Mouse (Mus musculus) common myeloid progenitor, adult 5-6 weeks (primary cell): ENCODE data around the gene Gm44596. TPM values are rescaled to one million over a fixed set of nuclear protein-coding genes. Genes with fewer than 3 reads are reported as not detected.

Experiments
- ATAC-seq: replicated peaks from 2 replicates; pipeline ENCODE4 v1.8.0; 2016; ENCODE audit warnings: low read depth, mild to moderate bottlenecking, moderate TSS enrichment, inconsistent platforms; ENCODE audit not compliant: poor library complexity, severe bottlenecking
- total RNA-seq: library from RNA; stranded (forward); fragments of 200-1000, 187-1606 nt; gene quantifications from 2 replicates; pipeline ENCODE4 v1.2.3, GENCODE M21; 2017

Gene Gm44596
- total RNA-seq, 1 experiment from 2014 or later: not detected

DNA sequence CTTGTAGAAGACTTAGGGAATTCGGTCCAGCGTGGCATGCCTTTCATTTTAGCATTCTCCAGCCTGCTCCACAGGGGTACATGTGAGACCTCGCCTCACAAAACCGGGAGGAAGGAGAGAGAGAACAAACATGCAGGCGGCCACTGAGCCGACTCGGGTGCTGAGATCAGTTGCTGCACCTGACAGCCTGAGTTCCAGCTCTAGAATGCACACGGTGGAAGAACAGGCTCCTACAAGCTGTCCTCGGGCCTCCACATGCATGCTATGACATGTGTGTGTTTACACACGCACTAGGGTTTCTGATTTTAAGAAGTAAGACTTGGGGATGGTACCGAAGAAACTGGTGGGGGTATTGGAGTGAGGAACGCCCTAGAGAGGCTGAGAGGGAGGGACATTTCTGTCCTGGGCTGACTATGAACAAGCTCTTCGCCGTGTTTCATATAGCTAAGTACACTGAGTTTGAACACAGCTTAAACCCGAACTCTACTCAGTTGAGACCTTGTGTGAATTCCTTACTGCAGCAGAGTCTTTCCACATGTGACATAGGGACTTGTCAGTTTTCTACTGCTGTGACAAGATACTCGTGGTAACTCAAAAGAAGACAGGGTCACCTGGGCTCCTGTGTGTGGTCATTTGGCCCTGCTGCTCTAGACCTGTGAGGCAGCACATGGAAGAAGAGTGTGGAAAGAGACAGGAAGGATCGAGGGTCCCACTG lies 1.2 kb downstream of the Gm44596 start:
- ATAC-seq: no peak

- peak; percentile 66 for ATAC-seq
Measured at GRCm38 (mm10) chr6:128379636-128380035, 4.3 kb downstream of the Gm44596 start.

GRCm38 (mm10) chr6:128380594-128381167 lies 5.4 kb downstream of the Gm44596 start:
- peak; percentile 54; the same call in 1 of the 2 replicates for ATAC-seq

GRCm38 (mm10) chr6:128381254-128381653 lies 6.0 kb downstream of the Gm44596 start:
- ATAC-seq: peak; percentile 72

DNA sequence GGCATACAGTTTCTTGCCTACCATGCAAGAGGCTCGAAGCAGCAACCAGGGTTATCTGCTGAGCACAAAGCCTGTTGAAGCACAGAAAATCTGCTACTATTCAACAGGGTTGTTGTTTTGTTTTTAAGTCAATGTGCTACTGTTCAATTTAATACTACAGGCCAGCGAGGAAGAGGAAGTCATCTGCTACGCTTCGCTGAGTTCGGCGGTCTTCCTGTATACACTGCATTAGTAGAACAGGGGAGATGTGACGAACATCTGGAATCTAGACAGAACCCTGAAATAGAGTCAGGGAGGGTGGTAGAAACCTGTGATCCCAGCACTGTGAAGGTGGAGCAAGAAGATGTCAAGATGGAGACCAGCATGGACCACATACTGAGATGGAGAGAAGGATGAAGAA lies 8.4 kb downstream of the Gm44596 start:
- ATAC-seq: no peak

GRCm38 (mm10) chr6:128385026-128385425 lies 9.7 kb downstream of the Gm44596 start:
- no peak for ATAC-seq

- no peak for ATAC-seq
Measured at GRCm38 (mm10) chr6:128389185-128389584, 13.9 kb downstream of the Gm44596 start.

DNA sequence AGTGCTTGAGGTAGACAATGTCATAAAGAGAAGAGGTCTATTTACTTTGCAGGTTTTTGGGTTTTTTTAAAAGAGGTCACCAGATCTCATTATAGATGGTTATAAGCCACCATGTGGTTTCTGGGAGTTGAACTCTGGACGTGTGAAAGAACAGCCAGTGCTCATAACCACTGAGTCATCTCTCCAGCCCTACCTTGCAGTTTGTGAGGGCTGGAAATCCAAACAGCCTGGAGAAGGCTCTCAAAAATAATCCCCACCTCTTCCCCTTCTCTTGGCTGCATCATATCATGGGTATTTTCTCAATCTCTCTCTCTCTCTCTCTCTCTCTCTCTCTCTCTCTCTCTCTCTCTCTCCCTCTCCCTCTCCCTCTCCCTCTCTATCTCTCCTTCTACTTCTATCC lies 15.4 kb downstream of the Gm44596 start:
- ATAC-seq: no peak

DNA sequence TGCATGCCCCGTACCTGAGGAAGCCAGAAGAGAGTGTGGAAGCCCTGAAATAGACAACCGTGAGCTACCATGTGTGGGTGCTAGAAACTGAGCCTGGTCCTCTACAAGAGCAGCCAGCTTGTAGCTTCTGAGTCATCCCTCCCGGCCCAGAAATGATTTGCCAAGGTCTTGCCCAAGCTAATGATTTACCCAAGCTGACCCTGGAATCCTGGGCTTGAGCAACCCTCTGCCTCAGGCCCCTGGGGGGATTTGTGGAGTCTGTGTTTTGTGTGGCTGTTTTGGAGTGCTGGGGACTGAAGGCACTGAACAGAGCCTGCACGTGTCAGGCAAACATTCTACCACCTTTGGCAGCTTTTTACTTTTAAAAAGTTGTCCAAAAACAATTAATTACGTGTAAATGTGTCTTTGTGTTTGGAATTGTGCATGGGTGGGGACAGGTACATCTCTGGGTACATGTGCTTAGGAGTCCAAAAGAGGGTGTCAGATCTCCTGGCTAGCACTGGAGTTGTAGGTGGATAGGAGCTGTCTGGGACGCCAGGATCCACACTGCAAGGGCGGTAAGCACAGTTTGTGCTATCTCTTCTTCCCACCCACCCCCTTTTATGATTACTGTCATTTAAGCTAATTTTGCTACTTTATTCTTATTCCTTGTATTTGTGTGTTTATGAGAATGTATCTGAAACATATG lies 22.4 kb downstream of the Gm44596 start:
- no peak for ATAC-seq

DNA sequence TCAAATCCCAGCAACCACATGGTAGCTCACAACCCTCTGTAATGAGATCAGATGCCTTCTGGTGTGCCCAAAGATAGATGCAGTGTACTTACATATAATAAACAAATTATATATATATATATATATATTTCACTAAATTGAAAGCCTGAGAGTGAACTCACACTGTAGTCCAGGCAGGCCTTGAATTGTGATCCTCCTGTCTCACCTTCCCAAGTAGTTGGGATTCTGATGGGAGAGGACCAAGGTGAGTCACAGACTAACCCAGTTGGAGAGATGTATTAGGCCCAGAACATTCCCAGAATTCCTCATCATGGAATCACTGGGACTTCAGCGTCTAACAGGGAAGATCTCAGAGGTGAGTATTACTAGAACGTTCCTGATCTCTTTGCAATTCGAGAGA lies 23.7 kb downstream of the Gm44596 start, which contains the start of gene Nrip2:
TSS of gene Nrip2 (plus strand) at position 301 of the 400 bp plus-strand sequence.
- no peak for ATAC-seq

DNA sequence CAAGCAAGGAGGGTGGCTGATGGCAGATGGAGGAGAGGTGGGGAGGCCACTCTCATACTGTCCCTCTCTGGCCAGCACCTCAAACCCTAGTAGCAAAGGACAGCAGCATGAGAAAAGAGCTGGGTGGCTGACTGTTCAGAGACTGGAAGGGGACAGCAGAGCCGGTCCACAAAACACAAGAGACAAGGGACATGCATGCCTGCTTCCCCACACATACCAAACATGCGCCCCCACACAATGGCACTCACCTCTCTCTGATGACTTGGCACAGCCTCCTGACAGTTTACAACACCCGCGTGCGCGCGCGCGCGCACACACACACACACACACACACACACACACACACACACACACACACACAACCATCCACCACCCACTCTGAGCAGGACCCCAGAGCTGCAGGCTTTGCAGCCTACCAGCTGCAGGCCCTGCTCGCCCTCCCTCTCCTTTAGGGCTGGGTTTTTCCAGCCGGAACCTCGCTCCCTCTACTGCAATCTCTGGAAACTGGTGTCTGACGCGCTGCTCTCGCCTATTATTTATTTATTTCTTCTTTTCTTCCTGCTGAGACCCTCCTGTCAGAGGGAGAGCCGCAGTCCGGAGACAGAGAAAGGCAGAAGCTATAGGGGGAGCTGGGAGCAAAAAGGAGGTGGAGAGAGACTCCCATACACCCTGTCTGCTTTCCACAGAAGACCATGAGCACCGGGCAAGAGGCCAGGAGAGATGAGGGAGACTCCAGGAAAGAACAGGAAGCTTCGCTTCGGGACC lies 24.3 kb downstream of the Gm44596 start:
- ATAC-seq: no peak

DNA sequence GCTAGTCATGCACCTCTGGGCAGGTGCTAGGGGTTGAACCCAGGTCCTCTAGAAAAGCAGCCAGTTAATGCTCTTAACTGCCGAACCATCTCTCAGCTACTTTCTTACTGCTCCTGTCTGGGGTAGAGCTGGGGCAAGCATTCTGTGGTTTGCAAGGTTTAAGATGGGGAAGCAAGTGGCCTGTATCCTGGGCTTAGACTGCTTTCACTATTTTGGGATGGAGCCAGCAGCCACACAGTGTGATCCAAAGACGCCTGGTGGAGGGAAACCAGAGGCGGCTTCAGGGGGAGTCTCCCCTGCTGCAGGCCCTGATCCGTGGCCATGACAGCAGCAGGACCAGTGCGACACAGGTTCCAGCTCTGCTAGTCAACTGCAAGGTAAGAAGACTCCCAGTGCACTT lies 29.4 kb downstream of the Gm44596 start:
- ATAC-seq: peak; percentile 50

DNA sequence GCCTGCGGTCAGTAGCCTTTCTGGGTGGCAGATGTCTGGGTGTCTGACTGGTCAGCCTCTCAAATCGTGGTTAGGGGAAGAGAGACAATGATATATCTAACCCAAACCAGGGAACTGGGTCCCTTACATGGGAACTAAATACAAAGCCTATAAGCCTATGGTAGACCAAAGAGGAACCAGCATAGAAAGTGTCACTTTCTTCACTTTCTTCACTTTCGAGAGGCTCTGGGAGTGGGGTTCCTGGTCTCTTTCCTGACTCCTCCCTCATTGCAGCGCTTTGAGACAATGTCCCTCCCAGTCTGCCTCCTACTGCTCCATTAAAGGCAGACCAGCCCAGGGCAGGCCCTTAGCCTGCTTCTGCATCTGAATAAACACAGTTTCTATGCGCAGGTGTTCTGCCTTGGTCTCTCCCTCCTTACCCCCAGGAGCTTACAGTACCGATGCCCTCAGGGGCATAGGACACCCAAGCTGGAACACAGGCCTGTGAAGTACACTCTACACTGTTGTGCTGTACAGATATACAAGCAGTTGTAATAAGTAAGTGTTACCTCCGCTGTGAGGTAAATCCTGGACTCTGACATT lies 33.3 kb downstream of the Gm44596 start:
- peak; percentile 42 for ATAC-seq

DNA sequence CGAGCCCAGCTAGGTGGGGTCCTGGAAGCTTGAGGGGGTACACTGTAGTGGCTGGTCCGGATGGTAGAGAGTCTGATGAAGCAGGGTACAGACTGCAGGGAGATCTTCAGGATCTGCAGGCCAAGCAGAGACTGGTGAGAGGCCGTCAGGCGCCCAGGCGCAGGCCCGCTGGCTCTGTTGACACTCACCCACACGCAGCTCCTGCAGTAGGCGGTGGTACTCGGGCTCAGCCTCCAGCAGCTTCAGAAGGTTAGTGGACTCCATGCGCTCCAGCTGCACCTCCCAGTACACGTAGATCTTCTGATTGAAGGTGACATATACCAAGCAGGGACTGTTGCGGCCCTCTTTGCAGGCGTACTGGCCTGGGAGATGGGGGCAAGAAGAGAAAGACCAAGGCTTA lies 35.0 kb downstream of the Gm44596 start:
- ATAC-seq: no peak

- ATAC-seq: peak; percentile 80
Measured at GRCm38 (mm10) chr6:128411115-128411514, 35.8 kb downstream of the Gm44596 start.

DNA sequence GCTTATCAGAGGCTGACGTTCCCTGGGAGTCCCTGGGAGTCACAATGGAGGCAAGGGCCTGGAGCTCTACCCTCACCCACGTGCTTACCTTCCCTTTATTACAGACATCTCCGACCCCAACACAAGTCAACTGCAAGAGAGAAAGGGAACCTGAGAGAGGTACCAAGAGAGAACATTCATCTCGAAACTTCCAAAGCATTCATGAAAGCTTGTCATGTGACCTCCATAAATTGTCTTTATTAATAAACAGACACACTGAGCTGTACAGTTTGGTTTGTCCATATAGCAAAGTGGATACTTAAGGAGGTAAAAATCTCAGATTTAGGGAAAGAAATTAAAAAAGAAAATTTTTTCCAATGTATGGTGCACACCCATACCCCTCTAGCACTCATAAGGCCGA lies 40.9 kb downstream of the Gm44596 start:
- no peak for ATAC-seq

GRCm38 (mm10) chr6:128418076-128418475 lies 42.8 kb downstream of the Gm44596 start:
- no peak for ATAC-seq

DNA sequence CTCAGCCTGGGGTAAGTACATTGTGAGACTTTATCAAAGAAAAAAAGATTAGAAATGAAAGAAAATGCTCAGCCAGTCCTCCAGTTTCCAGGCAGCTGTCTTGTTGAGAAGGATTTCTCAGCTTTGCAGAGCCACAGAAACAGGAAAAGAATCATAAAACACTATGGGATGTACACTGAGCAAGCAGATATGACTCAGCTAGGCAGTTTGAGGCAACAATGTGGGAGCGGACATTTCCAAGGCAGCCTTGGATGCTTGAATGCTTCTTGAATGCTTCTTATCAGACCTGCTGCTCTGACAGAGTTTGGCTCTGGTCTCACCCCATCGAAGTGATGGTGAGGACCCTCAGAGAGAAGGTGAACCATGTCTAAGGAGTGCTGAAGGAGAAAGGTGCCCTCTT lies 45.7 kb downstream of the Gm44596 start:
- ATAC-seq: no peak

DNA sequence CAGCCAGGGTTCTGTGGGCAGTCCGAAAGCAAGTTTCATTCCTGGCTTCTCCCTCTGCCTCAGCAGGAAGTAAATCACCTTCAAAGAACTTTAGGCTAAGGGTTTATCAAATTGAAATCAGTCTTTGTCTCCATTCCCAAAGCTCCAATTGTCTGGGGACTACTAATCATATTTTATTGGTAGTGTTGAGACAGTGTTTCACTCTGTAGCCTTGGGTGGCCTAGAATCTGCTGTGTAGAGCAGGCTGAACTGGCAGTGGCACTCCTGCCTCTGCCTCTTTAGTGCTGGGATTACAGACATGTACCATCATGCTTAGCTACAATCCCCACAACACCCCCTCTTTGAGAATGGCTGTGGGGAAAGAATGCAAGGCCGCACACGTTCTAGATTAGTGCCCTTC lies 46.2 kb downstream of the Gm44596 start:
- ATAC-seq: no peak
